Mouse (Mus musculus): Measurements from ENCODE around the gene Slain2. TPM values are rescaled to one million over a fixed set of nuclear protein-coding genes. Genes with fewer than 3 reads are reported as not detected.
"Not testable (repeated sequence)": the region's sequence is repeated elsewhere in the genome, so short reads cannot be mapped to it uniquely, and the experiment has no call there.

The Slain2 gene
- total RNA-seq, 2 experiments from 2014 or later: 48.0 to 48.5 TPM

DNA sequence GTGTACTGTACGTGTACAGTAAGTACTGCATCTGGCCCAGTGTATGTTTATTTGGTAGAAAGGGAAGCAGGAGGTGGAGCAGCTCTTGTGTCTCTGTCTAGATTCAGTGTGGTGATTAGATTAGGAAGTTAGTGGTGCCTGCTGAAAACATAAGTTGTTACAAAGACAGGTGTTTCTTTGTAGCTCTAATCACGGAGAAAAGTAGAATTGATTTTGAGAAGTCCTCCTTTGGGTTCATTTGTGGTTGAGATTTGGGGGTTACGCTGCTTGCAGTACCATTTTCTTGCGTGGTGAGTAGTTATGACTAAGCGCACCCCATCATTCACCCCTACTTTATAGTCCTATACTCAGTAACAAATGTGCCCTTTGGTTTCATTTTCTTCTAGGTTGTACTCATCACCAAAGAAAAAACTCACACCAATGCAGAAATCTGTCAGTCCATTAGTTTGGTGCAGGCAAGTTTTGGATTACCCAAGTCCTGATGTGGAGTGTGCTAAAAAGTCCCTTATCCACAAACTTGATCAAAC, 26.9 kb downstream of the Slain2 start:
- ATAC-seq (replicated peaks; ENCODE audit: poor library complexity): no peak

DNA sequence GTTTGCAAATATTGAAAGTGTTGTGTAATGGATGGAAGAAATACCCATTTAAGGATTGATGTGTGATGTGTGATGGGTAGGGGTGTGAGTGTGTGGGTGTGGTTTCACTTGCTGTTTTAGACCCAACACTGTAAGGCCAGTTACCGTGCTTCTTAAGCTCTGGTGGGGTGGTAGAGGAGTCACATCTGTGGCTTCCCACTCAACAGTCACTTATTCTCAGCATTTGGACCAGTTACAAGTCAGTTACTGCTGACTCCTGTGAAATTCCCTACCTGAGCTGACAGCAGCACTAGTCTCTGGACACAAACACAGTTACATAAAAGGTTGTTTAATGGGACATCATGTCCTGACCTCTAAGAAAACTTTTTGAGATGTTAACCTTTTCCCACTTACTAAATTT, 34.0 kb downstream of the Slain2 start:
- ATAC-seq (replicated peaks; ENCODE audit: poor library complexity): no peak

DNA sequence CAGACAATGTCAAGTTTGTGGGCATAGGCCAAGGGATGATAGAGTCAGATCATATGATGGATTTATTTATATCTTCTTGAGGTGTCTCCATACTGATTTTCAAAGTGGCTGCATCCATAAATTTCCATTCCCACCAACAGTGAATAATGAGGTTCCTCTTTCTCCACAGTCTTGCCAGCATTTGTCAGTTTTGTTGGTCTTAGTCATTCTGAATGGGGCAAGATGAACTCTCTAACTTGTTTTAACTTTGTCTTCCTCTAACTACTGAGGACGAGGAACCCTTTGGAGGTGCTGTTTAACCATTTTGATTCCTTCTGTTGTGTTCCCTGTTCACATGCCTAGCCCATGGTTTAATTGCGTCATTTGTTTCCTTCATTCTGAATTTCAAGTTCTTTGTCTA, 36.1 kb downstream of the Slain2 start:
- ATAC-seq (replicated peaks; ENCODE audit: poor library complexity): peak; percentile 48

DNA sequence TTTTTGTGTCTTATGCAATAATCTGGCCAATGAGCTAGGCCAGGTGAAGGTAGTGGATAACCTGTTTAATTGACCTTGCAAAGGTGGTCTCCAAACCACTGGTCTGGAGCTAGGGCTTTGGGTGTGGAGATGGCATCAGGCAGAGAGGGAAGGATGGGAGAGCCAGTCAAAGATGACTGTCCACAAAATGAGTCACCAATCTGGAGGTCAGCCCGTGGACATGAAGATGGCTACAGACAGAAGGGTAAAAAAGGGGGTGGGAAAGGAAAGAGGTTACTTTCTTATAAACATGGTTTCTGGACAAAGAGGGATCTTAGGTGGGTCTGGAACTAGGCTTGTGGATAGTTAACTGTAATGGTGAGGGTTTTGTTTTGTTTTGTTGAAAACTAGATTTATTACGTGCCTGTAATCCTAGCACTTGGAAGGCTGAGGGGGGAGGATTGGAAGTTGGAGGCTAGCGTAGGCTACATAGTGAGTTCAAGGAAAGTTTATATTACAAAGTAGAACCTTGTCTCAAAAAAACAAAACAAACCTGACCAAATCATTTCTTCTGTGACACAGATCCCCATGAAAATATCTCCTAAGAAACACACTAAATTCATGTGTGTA, 40.0 kb downstream of the Slain2 start:
- ATAC-seq (replicated peaks; ENCODE audit: poor library complexity): no peak

DNA sequence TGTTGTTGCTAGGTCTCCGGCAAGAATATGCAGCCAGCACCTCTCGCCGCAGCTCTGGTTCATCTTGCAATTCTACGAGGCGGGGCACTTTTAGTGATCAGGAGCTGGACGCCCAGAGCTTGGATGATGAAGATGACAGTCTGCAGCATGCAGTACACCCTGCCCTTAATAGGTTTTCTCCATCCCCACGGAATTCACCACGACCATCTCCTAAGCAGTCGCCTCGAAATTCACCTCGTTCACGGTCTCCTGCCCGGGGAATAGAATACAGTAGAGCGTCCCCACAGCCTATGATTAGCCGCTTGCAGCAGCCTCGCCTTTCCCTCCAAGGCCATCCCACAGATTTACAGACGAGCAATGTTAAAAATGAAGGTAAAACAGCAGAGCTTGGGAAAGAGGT, 43.2 kb downstream of the Slain2 start:
- no peak for ATAC-seq (replicated peaks; ENCODE audit: poor library complexity)

GRCm38 (mm10) chr5:72960096-72960495, 46.0 kb downstream of the Slain2 start:
- ATAC-seq (replicated peaks; ENCODE audit: poor library complexity): no peak

- no peak for ATAC-seq (replicated peaks; ENCODE audit: poor library complexity)
Measured at GRCm38 (mm10) chr5:72965706-72966105, 51.6 kb downstream of the Slain2 start.

DNA sequence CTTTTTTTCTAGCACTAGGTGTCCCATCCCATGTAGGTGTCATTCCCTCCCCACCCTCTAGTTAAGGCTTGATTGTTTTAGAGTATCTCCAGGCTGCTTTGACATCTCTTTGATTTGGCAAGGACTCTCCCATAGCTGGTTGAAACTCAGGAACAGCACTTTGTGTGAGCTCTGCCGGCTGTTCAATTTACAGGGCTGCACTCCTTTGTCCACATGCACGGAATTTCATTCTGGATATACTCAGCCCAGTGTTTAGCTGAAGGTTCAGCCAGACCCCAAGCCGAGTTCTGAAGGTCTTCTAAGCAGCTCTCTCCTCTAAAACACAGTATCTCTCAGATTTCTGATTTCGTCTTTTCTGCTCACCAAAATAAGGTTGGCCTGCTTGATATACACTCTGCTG, 58.3 kb downstream of the Slain2 start:
- ATAC-seq (replicated peaks; ENCODE audit: poor library complexity): no peak

GRCm38 (mm10) chr5:72972934-72973333, 58.8 kb downstream of the Slain2 start:
- peak; percentile 39; the same call in 1 of the 2 replicates for ATAC-seq (replicated peaks; ENCODE audit: poor library complexity)

DNA sequence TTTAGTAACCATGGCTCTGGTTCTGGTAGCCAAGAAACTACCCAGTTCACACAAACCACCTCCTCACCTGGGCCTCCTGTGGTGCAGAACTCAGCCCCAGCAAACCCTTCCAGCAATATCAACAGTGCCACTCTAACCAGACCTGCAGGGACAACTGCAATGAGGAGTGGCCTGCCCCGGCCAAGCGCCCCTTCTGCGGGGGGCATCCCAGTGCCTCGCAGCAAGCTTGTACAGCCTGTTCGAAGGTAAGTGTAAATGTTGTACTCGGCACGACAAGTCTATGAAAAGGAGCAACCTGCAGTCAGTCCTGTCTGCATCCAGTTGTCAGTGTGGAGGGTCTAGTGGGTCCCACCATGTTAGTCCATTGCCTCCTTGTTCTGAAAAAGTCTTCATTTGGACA, 60.5 kb downstream of the Slain2 start, which contains the start of gene Gm10135:
Gene Gm10135 (minus strand): TSS at position 101 of the 400 bp plus-strand sequence.
- ATAC-seq (replicated peaks; ENCODE audit: poor library complexity): no peak

DNA sequence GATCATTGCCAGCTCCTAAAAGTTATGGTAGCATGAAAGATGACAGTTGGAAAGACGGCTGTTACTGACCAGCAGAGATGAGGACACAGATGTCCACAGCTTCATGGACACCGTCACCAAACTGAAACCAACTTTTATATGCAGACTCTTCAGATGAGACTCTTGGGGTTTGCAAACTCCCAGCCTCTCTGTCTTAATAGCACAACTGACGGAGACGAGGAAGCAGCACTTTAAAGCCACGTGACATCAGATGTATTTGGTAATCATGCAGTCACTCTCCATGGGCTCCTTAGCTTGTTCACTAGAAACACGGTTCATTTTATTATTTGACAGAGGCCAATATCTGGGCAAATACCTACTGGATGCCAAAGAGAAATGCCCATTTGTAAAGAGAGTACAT, 61.9 kb downstream of the Slain2 start:
- ATAC-seq (replicated peaks; ENCODE audit: poor library complexity): no peak

GRCm38 (mm10) chr5:72976539-72976938, 62.4 kb downstream of the Slain2 start:
- no peak for ATAC-seq (replicated peaks; ENCODE audit: poor library complexity)

- peak; percentile 88 for ATAC-seq (replicated peaks; ENCODE audit: poor library complexity)
Measured at GRCm38 (mm10) chr5:72984091-72984490, 70.0 kb downstream of the Slain2 start.

GRCm38 (mm10) chr5:72987786-72988185, 73.7 kb downstream of the Slain2 start:
- ATAC-seq (replicated peaks; ENCODE audit: poor library complexity): no peak

DNA sequence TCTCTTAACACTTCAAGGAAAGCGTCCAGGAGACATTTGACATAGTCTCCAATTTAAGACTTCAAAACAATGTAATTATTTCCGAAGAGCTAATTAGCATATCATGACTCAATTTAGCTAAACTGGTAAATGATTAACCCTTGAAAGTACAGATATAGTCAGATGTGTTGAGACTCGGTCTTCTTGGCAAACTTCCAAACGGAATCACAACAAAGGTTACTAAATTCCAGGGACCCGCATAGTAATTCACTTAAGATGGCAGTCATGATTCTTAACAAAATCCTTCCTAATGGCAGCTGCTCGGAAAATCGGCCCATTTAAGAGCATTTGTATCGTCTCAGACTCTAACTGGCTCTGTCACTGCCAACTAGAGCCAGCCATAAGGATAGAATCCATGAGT, 75.7 kb downstream of the Slain2 start:
- ATAC-seq (replicated peaks; ENCODE audit: poor library complexity): no peak

- no peak for ATAC-seq (replicated peaks; ENCODE audit: poor library complexity)
Measured at GRCm38 (mm10) chr5:72992474-72992873, 78.4 kb downstream of the Slain2 start.

DNA sequence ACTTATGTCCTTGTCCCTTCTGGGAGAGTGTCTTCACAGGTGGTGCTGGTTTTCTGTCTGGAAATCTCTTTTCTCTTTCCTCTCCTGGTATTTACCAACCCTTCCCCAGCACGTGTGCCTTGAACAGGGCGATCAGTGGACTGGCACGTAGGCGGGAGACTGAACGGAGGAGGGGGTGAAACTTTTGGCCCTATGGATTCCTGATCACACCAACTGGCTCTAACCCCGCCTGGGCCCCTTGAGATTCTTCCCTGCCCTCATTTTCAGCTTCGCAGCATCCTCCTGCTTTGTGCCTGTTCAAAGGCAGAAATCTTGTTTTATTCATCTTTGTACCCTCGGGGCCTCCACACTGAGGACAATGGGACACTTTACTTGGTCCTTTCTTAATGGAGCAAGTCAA, 80.3 kb downstream of the Slain2 start:
- no peak for ATAC-seq (replicated peaks; ENCODE audit: poor library complexity)

- ATAC-seq (replicated peaks; ENCODE audit: poor library complexity): no peak
Measured at GRCm38 (mm10) chr5:72994928-72995327, 80.8 kb downstream of the Slain2 start.

DNA sequence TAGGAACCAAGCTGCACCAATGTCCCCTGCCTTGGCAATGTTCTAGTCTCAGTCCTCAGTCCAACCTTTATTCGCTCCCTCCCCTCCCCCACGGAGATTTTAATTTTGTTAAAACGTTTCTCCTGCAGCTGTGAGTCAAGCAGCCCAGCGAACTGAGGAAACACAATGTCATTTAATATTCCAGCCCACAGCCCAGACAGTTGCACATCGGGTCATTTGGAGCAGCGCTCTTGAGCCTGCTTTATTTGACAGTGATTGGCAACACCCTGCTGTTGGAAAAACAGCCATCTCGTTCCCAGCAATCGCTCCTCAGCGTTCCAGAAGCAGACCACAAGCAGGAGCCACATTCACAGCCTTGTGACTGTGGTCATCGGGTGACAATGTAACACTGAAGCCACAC, 81.3 kb downstream of the Slain2 start:
- no peak for ATAC-seq (replicated peaks; ENCODE audit: poor library complexity)

- ATAC-seq (replicated peaks; ENCODE audit: poor library complexity): not testable (repeated sequence)
Measured at GRCm38 (mm10) chr5:72998546-72998945, 84.4 kb downstream of the Slain2 start.

DNA sequence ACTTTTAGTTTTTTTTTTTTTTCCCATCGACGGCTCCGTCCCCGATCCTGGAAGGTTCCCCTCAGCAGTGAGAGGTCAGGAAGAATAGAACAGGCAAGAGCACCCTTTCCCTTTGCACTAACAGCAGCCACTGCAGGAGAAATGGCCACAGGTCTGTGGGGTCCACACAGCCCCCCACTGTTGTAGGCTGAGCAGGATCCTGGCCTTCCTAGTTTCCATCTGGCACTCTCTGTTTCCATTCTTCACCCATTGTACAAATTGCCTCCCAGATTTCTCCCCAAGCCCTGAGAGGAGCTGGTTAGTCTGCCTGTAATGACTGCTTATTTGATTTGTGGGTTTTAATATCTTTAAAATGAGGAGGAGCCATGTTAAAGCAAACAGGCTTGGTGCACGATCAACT, 89.9 kb downstream of the Slain2 start:
- ATAC-seq (replicated peaks; ENCODE audit: poor library complexity): no peak

DNA sequence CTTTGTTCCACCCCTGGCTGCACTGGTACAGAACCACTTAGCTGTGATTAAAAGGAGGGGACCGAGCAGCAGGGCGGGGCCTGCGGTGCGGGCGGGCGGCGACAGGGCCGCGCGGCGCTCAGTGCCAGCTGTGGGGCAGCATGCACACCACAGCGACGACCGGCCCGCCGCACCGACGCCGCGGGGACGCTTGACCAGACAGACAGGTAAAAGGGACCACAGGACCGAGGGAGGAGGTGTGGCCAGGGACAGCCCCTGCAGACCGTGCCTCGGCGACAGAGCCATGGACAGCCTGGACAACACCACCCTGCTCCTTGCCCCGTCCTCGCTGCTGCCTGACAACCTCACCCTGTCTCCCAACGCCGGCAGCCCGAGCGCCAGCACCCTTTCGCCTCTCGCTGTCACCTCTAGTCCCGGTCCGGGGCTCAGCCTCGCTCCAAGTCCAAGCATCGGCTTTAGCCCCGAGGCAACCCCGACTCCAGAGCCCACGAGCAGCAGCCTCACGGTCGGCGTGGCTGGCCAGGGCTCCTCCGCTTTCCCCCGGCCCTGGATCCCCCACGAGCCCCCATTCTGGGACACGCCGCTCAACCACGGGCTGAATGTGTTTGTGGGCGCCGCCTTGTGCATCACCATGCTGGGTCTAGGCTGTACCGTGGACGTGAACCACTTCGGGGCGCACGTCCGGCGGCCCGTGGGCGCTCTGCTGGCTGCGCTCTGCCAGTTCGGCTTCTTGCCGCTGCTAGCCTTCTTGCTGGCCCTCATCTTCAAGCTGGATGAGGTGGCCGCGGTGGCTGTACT, 92.9 kb downstream of the Slain2 start, which contains the start of gene Slc10a4:
Gene Slc10a4 (plus strand): TSS at position 100 of the 798 bp plus-strand sequence.
- ATAC-seq (replicated peaks; ENCODE audit: poor library complexity): peak; percentile 50
